Mouse (Mus musculus): Measurements from ENCODE around the gene Eif1ad. TPM values are rescaled to one million over a fixed set of nuclear protein-coding genes. Genes with fewer than 3 reads are reported as not detected.

The Eif1ad gene
- polyA plus RNA-seq, 1 experiment = 52.9 TPM

DNA sequence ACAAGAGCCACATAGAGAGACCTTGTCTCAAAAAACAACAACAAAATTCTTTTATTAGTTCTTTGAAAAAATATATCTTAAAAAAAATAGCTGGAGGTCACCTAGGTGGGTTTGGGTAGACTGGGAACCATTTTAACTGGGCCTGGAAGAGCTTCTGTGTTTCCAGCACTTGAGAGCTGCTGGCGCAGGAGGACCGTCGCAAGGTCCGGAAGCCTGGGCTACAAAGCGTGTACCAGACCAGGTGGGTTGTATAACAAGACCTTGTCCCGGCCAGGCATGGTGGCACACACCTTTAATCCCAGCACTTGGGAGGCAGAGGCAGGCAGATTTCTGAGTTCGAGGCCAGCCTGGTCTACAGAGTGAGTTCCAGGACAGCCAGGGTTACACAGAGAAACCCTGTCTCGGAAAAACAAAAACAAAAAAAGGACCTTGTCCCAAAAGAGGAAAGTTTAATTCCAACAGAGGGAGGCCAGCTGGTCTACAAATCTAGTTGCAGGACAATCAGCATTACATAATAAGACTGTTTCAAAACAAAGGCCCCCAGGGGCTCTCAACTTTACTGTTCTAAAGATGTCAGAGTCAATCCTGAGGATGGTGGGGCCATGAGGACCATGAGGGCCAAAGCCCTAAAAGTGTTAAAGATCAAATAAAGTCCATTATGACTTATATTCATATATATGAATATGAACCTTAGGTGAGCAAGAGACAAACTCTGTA, 52.4 kb downstream of the Eif1ad start:
- Histone ChIP-seq H3K36me3 (ENCODE audit: control insufficient read depth, insufficient read depth) (peaks cover 14% of the 10 kb centered on the region), H3ac (ENCODE audit: control insufficient read depth, insufficient read length) (no peak overlapping the region), H3K79me2 (ENCODE audit: control insufficient read depth, insufficient read depth) (peaks cover 9% of the 10 kb centered on the region), H3K27me3 (ENCODE audit: control insufficient read depth, insufficient read depth, insufficient read length) (no peaks in the 10 kb centered on the region), H3K4me3 (no peak overlapping the region), H3K4me2 (ENCODE audit: low read depth) (no peak overlapping the region)
- TF ChIP-seq SRF (IDR thresholded peaks at IDR 0.05; ENCODE audit: control insufficient read depth, insufficient read length, low read depth) = no peak
- no peak for TF ChIP-seq MYOG (IDR thresholded peaks at IDR 0.05; ENCODE audit: control insufficient read depth in 1 of 3, insufficient read depth in 1 of 3, insufficient read length in 2 of 3, low read depth in 2 of 3)
- TF ChIP-seq CEBPB (IDR thresholded peaks at IDR 0.05; ENCODE audit: insufficient read depth, poor library complexity, severe bottlenecking) = no peak
- TF ChIP-seq MAX (IDR thresholded peaks at IDR 0.05; ENCODE audit: low read depth) = no peak
- TF ChIP-seq POLR2AphosphoS2 (IDR thresholded peaks at IDR 0.05; ENCODE audit: insufficient read length, low read depth) = no peak
- TF ChIP-seq E2F4 (IDR thresholded peaks at IDR 0.05; ENCODE audit: insufficient read depth) = no peak
- TF ChIP-seq POLR2A (IDR thresholded peaks at IDR 0.05; ENCODE audit: insufficient read length, low read depth) = no peak
- TF ChIP-seq REST (IDR thresholded peaks at IDR 0.05; ENCODE audit: insufficient read depth, insufficient read length) = no peak
- TF ChIP-seq USF1 (IDR thresholded peaks at IDR 0.05; ENCODE audit: low read depth) = no peak
- TF ChIP-seq TCF12 (IDR thresholded peaks at IDR 0.05; ENCODE audit: insufficient read depth, poor library complexity, severe bottlenecking) = no peak
- TF ChIP-seq TCF3 (IDR thresholded peaks at IDR 0.05; ENCODE audit: insufficient read length, low read depth) = no peak
- TF ChIP-seq MYOD1 (IDR thresholded peaks at IDR 0.05; ENCODE audit: control insufficient read depth in 1 of 3, insufficient read length in 2 of 3, low read depth in 2 of 3) = no peak

DNA sequence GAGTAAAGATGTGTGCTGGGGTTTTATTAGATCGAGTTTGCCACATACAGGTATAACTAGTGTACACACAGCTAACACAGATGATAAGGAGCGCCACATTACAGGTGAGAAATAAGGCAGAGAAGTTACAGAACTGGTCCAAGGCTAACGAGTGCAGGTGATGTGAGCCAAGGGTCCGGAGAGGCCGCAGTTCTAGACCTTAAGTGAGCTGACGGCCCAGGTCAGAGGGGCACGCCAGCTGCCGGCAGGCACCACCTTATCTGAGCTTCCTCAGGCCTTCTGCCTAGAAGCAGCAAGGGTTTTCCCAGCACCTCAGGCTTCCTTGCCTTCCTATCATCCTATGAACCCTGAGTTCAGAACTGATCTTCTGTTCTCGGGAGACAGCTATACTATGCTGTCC, 53.1 kb downstream of the Eif1ad start:
- Histone ChIP-seq H3K79me2 (ENCODE audit: control insufficient read depth, insufficient read depth) (peaks cover 13% of the 10 kb centered on the region), H3K36me3 (ENCODE audit: control insufficient read depth, insufficient read depth) (peaks cover 14% of the 10 kb centered on the region), H3K27me3 (ENCODE audit: control insufficient read depth, insufficient read depth, insufficient read length) (no peaks in the 10 kb centered on the region), H3K4me2 (ENCODE audit: low read depth) (no peak overlapping the region), H3ac (ENCODE audit: control insufficient read depth, insufficient read length) (no peak overlapping the region), H3K4me3 (no peak overlapping the region)
- TF ChIP-seq REST (IDR thresholded peaks at IDR 0.05; ENCODE audit: insufficient read depth, insufficient read length) (no peak), MYOD1 (IDR thresholded peaks at IDR 0.05; ENCODE audit: control insufficient read depth in 1 of 3, insufficient read length in 2 of 3, low read depth in 2 of 3) (no peak), USF1 (IDR thresholded peaks at IDR 0.05; ENCODE audit: low read depth) (no peak), TCF12 (IDR thresholded peaks at IDR 0.05; ENCODE audit: insufficient read depth, poor library complexity, severe bottlenecking) (no peak), MYOG (IDR thresholded peaks at IDR 0.05; ENCODE audit: control insufficient read depth in 1 of 3, insufficient read depth in 1 of 3, insufficient read length in 2 of 3, low read depth in 2 of 3) (no peak)

DNA sequence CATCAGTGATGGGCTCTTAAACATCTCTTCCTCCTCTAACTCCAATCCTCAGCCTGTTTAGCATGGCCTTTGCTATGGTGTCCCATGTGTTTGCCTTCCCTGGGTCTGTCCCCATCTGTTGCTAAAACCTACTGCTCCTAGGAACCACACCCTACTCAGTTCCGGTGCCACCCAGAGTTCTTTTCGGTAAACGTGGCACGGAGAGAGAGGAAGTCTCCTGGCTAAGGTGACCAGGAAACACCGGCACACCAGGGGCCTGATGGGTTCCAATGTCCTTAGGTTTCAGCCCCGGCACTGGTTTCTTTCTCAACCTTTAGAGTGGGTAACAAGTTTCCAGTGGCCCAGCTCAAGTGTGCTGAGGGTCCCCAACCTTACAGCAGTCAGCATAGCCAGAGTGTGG, 54.0 kb downstream of the Eif1ad start:
- peaks cover 19% of the 10 kb centered on the region for H3K79me2 ChIP-seq (ENCODE audit: control insufficient read depth, insufficient read depth)
- peaks cover 14% of the 10 kb centered on the region for H3K36me3 ChIP-seq (ENCODE audit: control insufficient read depth, insufficient read depth)
- no peak overlapping the region for H3ac ChIP-seq (ENCODE audit: control insufficient read depth, insufficient read length)
- no peak for TF ChIP-seq MYOG (IDR thresholded peaks at IDR 0.05; ENCODE audit: control insufficient read depth in 1 of 3, insufficient read depth in 1 of 3, insufficient read length in 2 of 3, low read depth in 2 of 3)
- no peak for TF ChIP-seq MAX (IDR thresholded peaks at IDR 0.05; ENCODE audit: low read depth)
- TF ChIP-seq TCF3 (IDR thresholded peaks at IDR 0.05; ENCODE audit: insufficient read length, low read depth) = no peak
- TF ChIP-seq POLR2A (IDR thresholded peaks at IDR 0.05; ENCODE audit: insufficient read length, low read depth) = no peak
- TF ChIP-seq TCF12 (IDR thresholded peaks at IDR 0.05; ENCODE audit: insufficient read depth, poor library complexity, severe bottlenecking) = no peak
- TF ChIP-seq CEBPB (IDR thresholded peaks at IDR 0.05; ENCODE audit: insufficient read depth, poor library complexity, severe bottlenecking) = no peak
- H3K4me2 ChIP-seq (ENCODE audit: low read depth) = no peak overlapping the region
- no peak overlapping the region for H3K4me3 ChIP-seq
- H3K27me3 ChIP-seq (ENCODE audit: control insufficient read depth, insufficient read depth, insufficient read length) = no peaks in the 10 kb centered on the region

Other genes starting within 250 kb of the Eif1ad start
- 56.7 TPM for gene Klc2, start 248.2 kb upstream of the Eif1ad start, polyA plus RNA-seq (2012; fragmentation: generic; extraction: Trizol)
- 6.5 TPM for gene Pacs1, start 93.6 kb upstream of the Eif1ad start, polyA plus RNA-seq (2012; fragmentation: generic; extraction: Trizol)
- gene Sf3b2, start 71.3 kb upstream of the Eif1ad start, polyA plus RNA-seq (2012; fragmentation: generic; extraction: Trizol) = 109 TPM
- gene Gal3st3, start 68.4 kb upstream of the Eif1ad start, polyA plus RNA-seq (2012; fragmentation: generic; extraction: Trizol) = 0.05 TPM
- gene Catsper1, start 31.0 kb upstream of the Eif1ad start, polyA plus RNA-seq (2012; fragmentation: generic; extraction: Trizol) = not detected
- 28.0 TPM for gene Cst6, start 17.2 kb upstream of the Eif1ad start, polyA plus RNA-seq (2012; fragmentation: generic; extraction: Trizol)
- 337 TPM for gene Banf1, start 427 bp downstream of the Eif1ad start, polyA plus RNA-seq (2012; fragmentation: generic; extraction: Trizol)
- 55.6 TPM for gene Sart1, start 22.0 kb downstream of the Eif1ad start, polyA plus RNA-seq (2012; fragmentation: generic; extraction: Trizol)
- 0.37 TPM for gene Tsga10ip, start 35.8 kb downstream of the Eif1ad start, polyA plus RNA-seq (2012; fragmentation: generic; extraction: Trizol)
- gene Drap1, start 58.2 kb downstream of the Eif1ad start, polyA plus RNA-seq (2012; fragmentation: generic; extraction: Trizol) = 481 TPM
- gene AI837181, start 58.4 kb downstream of the Eif1ad start, polyA plus RNA-seq (2012; fragmentation: generic; extraction: Trizol) = 69.9 TPM
- gene Fosl1, start 80.8 kb downstream of the Eif1ad start, polyA plus RNA-seq (2012; fragmentation: generic; extraction: Trizol) = 15.4 TPM
- 10.7 TPM for gene Ccdc85b, start 91.2 kb downstream of the Eif1ad start, polyA plus RNA-seq (2012; fragmentation: generic; extraction: Trizol)
- gene Fibp, start 93.9 kb downstream of the Eif1ad start, polyA plus RNA-seq (2012; fragmentation: generic; extraction: Trizol) = 122 TPM
- 7.2 TPM for gene Ctsw, start 101.8 kb downstream of the Eif1ad start, polyA plus RNA-seq (2012; fragmentation: generic; extraction: Trizol)
- 81.3 TPM for gene Efemp2, start 107.2 kb downstream of the Eif1ad start, polyA plus RNA-seq (2012; fragmentation: generic; extraction: Trizol)
- 66.4 TPM for gene Mus81, start 121.7 kb downstream of the Eif1ad start, polyA plus RNA-seq (2012; fragmentation: generic; extraction: Trizol)
- 948 TPM for gene Cfl1, start 123.7 kb downstream of the Eif1ad start, polyA plus RNA-seq (2012; fragmentation: generic; extraction: Trizol)
- 0.17 TPM for gene 1700020D05Rik, start 137.0 kb downstream of the Eif1ad start, polyA plus RNA-seq (2012; fragmentation: generic; extraction: Trizol)
- gene Snx32, start 143.8 kb downstream of the Eif1ad start, polyA plus RNA-seq (2012; fragmentation: generic; extraction: Trizol) = 7.8 TPM
- gene Ovol1, start 193.9 kb downstream of the Eif1ad start, polyA plus RNA-seq (2012; fragmentation: generic; extraction: Trizol) = not detected
- gene Ap5b1, start 201.3 kb downstream of the Eif1ad start, polyA plus RNA-seq (2012; fragmentation: generic; extraction: Trizol) = 3.2 TPM
- gene Rnaseh2c, start 235.1 kb downstream of the Eif1ad start, polyA plus RNA-seq (2012; fragmentation: generic; extraction: Trizol) = 31.9 TPM
- gene Kat5, start 243.5 kb downstream of the Eif1ad start, polyA plus RNA-seq (2012; fragmentation: generic; extraction: Trizol) = 37.1 TPM